9 mouse cellular contexts compared by ENCODE assay signal in the genomic region with DNA sequence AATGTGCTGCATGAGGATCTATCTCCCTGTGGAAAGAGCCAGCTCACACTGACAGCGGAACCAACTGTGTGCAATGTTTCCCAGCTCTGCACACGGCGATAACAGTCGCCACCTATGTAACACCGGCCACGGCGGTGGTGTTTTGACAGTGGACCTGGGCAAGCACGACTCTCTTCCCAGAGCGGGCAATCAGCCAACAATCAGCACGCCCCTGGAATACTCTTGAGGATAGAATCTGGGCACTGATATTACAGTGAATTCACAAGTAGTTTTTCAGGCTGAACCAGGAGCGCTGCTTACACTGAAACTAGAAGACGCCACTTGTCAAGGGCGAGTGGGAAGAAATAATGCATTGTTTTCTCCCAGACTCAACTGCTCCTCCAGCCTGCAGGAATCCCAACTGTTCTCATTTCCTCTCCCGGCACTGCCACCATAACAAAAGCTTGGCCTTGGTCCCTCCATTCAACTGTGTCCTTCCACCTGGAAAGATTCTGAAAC.
DNase-seq lines count a peak whose midpoint lies in the region; ATAC-seq and TF ChIP-seq lines count a peak whose summit lies in the region.
"Had no signal": no experiment of that assay in that cellular context is flagged by ENCODE, and none has a peak within 500 bp of the region (broad histone marks: within the 10 kb centered on the region; RNA-seq: fewer than 3 reads in every experiment).

No protein-coding gene starts in this region.

- no peak overlapping the region for H3K4me3 ChIP-seq in midbrain, embryonic 12.5 days
- H3K4me3 ChIP-seq in midbrain, embryonic 13.5 days (replicated peaks), result no peak overlapping the region
- H3K4me3 ChIP-seq in cerebellum, adult 2 months (replicated peaks; ENCODE audit: insufficient read depth, low read depth, low read length), result peak overlapping the region; percentile 32
- peak overlapping the region; percentile 37 for H3K4me3 ChIP-seq in heart, embryonic 13.5 days
- H3K4me3 ChIP-seq: liver, embryonic 15.5 days had no signal

- no peaks in the 10 kb centered on the region for H3K36me3 ChIP-seq in midbrain, embryonic 12.5 days
- H3K36me3 ChIP-seq in midbrain, embryonic 13.5 days, result no peaks in the 10 kb centered on the region
- H3K36me3 ChIP-seq in heart, embryonic 13.5 days, result no peaks in the 10 kb centered on the region
- H3K36me3 ChIP-seq: liver, embryonic 15.5 days had no signal

- no peaks in the 10 kb centered on the region for H3K27me3 ChIP-seq in midbrain, embryonic 12.5 days
- H3K27me3 ChIP-seq in midbrain, embryonic 13.5 days, result no peaks in the 10 kb centered on the region
- H3K27me3 ChIP-seq in cerebellum, adult 2 months (ENCODE audit: control insufficient read depth, insufficient read depth, low read length), result no peaks in the 10 kb centered on the region
- no peaks in the 10 kb centered on the region for H3K27me3 ChIP-seq in heart, embryonic 13.5 days (replicated peaks)

- WGBS in midbrain, embryonic 12.5 days, result 76% methylated on average over 14 of the region's 14 CpGs
- 63% methylated on average over 14 of the region's 14 CpGs for WGBS in midbrain, embryonic 13.5 days
- 9% methylated on average over 14 of the region's 14 CpGs for WGBS in cerebellum, adult 2 months
- 18% methylated on average over 14 of the region's 14 CpGs for WGBS in heart, embryonic 13.5 days

- H3K9me3 ChIP-seq in midbrain, embryonic 12.5 days, result no peaks in the 10 kb centered on the region
- no peaks in the 10 kb centered on the region for H3K9me3 ChIP-seq in midbrain, embryonic 13.5 days
- no peaks in the 10 kb centered on the region for H3K9me3 ChIP-seq in heart, embryonic 13.5 days
- H3K9me3 ChIP-seq: liver, embryonic 15.5 days had no signal

- H3K9ac ChIP-seq in midbrain, embryonic 12.5 days (replicated peaks), result no peak overlapping the region
- H3K9ac ChIP-seq in midbrain, embryonic 13.5 days (replicated peaks), result no peak overlapping the region
- peak overlapping the region; percentile 70 for H3K9ac ChIP-seq in heart, embryonic 13.5 days
- H3K9ac ChIP-seq: liver, embryonic 15.5 days had no signal

- TF ChIP-seq CTCF in cerebellum, adult 2 months (IDR thresholded peaks at IDR 0.05; ENCODE audit: borderline replicate concordance, insufficient read depth, low read depth, low read length), result no peak

- DNase-seq in cerebellum, adult 2 months, result peak; percentile 61 to 71
- peak; percentile 48 for DNase-seq in kidney, postnatal 36 days
- no peak for DNase-seq in natural killer cell, adult 2 months (ENCODE audit: low spot score in 2 of 2)
- no peak for DNase-seq in layer of hippocampus, adult 9-11 months
- no peak for DNase-seq in yolk sac, embryonic 10.5 days (ENCODE audit: low spot score)

- TF ChIP-seq POLR2A in cerebellum, adult 2 months (IDR thresholded peaks at IDR 0.05; ENCODE audit: borderline replicate concordance, insufficient read depth, low read length), result no peak

- H3K27ac ChIP-seq in midbrain, embryonic 12.5 days (replicated peaks), result 0 out of 2 replicates have a peak overlapping the region, but pooled peaks have one; percentile 4
- no peak overlapping the region for H3K27ac ChIP-seq in midbrain, embryonic 13.5 days
- H3K27ac ChIP-seq in cerebellum, adult 2 months (ENCODE audit: insufficient read depth, low read length), result no peak overlapping the region
- H3K27ac ChIP-seq in heart, embryonic 13.5 days (replicated peaks), result peak overlapping the region; percentile 88
- H3K27ac ChIP-seq: liver, embryonic 15.5 days had no signal

- no peak for ATAC-seq in midbrain, embryonic 12.5 days (ENCODE audit: low FRiP score, low read depth)
- no peak for ATAC-seq in midbrain, embryonic 13.5 days
- no peak; the same call in 1 of the 2 replicates for ATAC-seq in heart, embryonic 13.5 days (ENCODE audit: extremely low read depth, insufficient number of reproducible peaks, low FRiP score, low TSS enrichment)

- H3K4me2 ChIP-seq in midbrain, embryonic 12.5 days (replicated peaks), result no peak overlapping the region
- H3K4me2 ChIP-seq in midbrain, embryonic 13.5 days (replicated peaks), result no peak overlapping the region
- H3K4me2 ChIP-seq in heart, embryonic 13.5 days, result peak overlapping the region; percentile 68
- H3K4me2 ChIP-seq: liver, embryonic 15.5 days had no signal

- peaks cover 22% of the 10 kb centered on the region for H3K4me1 ChIP-seq in midbrain, embryonic 12.5 days
- peaks cover 23% of the 10 kb centered on the region for H3K4me1 ChIP-seq in midbrain, embryonic 13.5 days (replicated peaks)
- peaks cover 7% of the 10 kb centered on the region for H3K4me1 ChIP-seq in cerebellum, adult 2 months (ENCODE audit: control insufficient read depth, insufficient read depth, low read length)
- peaks cover 84% of the 10 kb centered on the region for H3K4me1 ChIP-seq in heart, embryonic 13.5 days

Comparison
In these comparisons a context has a peak if more than half of its experiments do, and no peak if none do; other contexts are left out.
1. H3K27ac ChIP-seq: peak in midbrain, embryonic 12.5 days (single experiment) and heart, embryonic 13.5 days (single experiment); none in midbrain, embryonic 13.5 days (single experiment) and cerebellum, adult 2 months (single experiment).
2. H3K4me3 ChIP-seq: peak in cerebellum, adult 2 months (single experiment) and heart, embryonic 13.5 days (single experiment); none in midbrain, embryonic 12.5 days (single experiment) and midbrain, embryonic 13.5 days (single experiment).
3. DNase-seq: peak in cerebellum, adult 2 months (2 of 2) and kidney, postnatal 36 days (2 of 2); none in natural killer cell, adult 2 months (0 of 2), layer of hippocampus, adult 9-11 months (single experiment) and yolk sac, embryonic 10.5 days (single experiment).